Mouse (Mus musculus): ENCODE data around the gene Pramef6.
"Not testable (repeated sequence)": the region's sequence is repeated elsewhere in the genome, so short reads cannot be mapped to it uniquely, and the experiment has no call there.

Gene Pramef6

DNA sequence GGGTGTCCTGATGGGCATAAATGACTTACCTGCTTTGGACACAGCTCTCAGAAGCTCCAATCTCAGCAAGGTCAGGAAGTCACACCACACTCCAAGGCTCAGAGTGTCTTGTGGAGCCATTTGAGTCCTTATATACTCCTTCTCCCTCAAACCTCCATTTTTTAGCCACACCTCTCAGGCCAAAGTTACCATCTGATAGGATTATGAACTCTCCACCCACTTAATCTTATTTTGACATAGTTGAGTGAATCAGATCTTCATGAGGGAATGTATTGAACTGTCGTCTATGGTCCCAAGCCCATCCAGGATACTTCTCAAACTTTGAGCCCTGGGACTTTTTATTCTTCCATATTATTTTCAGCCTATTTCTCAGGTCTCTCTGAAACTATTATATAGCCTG, at the start of gene Pramef6:
TSS of gene Pramef6 (minus strand) at position 101 of the 400 bp plus-strand sequence.
- ATAC-seq (ENCODE audit: insufficient number of reproducible peaks, low FRiP score, low TSS enrichment): not testable (repeated sequence)

DNA sequence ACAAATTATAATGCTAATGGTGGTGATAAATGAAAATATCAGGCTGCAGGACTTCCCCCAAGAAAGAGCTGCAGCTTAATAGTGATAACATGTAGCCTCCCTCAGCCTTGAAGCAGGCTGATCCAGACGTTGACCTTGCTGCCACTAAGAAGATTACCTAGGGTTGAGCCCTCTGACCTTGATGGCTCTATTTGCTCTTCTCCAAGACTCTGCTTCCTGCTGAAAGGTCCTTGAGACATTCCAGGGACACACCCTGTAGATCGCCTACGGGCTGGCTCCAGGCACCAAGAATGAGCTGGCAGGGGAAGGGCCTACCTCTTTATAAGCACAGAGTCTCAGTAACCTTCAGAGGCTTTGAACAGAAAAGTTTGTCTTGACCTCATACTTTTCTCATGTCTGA, 5.8 kb downstream of the Pramef6 start:
- ATAC-seq (ENCODE audit: insufficient number of reproducible peaks, low FRiP score, low TSS enrichment): not testable (repeated sequence)

DNA sequence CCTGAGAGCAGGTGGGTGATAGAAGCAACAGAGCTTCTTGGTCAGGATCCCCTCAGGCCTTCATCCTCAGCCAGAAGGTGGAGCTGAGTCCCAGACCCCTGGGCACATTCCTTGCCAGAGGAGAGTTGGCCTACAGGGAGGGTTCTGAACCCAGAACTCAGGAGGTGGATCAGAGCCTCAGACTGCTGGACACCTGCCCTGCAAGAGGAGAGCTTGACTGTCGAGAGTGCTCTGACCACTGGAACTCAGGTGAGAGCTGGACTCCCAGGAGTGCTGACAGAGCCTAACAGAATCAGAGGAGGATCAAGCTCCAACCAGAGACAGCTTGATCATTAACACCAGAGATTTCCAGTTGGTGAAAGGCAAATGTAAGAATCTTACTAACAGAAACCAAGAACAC, 17.8 kb downstream of the Pramef6 start:
- ATAC-seq (ENCODE audit: insufficient number of reproducible peaks, low FRiP score, low TSS enrichment): not testable (repeated sequence)

DNA sequence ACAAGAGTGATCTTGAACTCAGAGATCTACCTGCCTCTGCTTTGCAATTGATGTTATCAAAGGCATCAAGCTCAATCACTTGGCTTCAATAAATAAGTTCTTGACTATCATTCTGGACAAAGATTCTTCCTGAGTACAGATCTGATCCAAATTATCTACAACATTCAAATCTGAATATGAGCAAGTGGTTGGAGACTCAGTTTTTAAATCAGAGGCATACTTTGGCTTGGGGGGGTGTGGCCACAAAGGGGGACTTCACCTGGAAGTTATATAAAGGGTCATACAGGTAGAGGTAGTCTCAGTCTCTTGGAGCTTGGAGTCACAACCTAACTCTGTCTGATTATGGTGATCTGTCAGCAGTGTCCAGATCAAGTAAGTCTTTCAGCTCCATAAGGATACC, 54.0 kb downstream of the Pramef6 start, which contains the start of gene Gm13103:
TSS of gene Gm13103 (plus strand) at position 301 of the 400 bp plus-strand sequence.
- ATAC-seq (ENCODE audit: insufficient number of reproducible peaks, low FRiP score, low TSS enrichment): not testable (repeated sequence)

All from cerebellum, adult (tissue).